Mouse (Mus musculus) heart, postnatal 25 days (tissue): Measurements from ENCODE around the gene Bcar3. TPM values are rescaled to one million over a fixed set of nuclear protein-coding genes. Genes with fewer than 3 reads are reported as not detected.

Source experiments
- DNase-seq: peaks from one replicate; pipeline ENCODE4 v3.0.0; 2022; ENCODE audit warnings: low spot score
- intact Hi-C: fragments of 180-260 bp; cut with DNase I; formaldehyde crosslinking; loops from one replicate; pipeline ENCODE4 v1.15.1; 2025
- total RNA-seq, 2 experiments: library from RNA; stranded (reverse); gene quantifications; 2 replicates each; pipeline ENCODE4 v1.2.3; 2021

Bcar3 gene
- total RNA-seq, 2 experiments from 2014 or later, result 6.4 to 7.2 TPM

GRCm38 (mm10) chr3:122488051-122488754 is 194.3 kb downstream of the Bcar3 start:
- intact Hi-C loops, result no loop called here
- DNase-seq, result no peak

- intact Hi-C loops, result no loop called here
- DNase-seq, result no peak
These were observed 196.6 kb downstream of the Bcar3 start for GRCm38 (mm10) chr3:122490574-122490973.

- intact Hi-C loops, result no loop called here
- DNase-seq, result no peak
These were observed 198.1 kb downstream of the Bcar3 start for GRCm38 (mm10) chr3:122492006-122492405.

DNA sequence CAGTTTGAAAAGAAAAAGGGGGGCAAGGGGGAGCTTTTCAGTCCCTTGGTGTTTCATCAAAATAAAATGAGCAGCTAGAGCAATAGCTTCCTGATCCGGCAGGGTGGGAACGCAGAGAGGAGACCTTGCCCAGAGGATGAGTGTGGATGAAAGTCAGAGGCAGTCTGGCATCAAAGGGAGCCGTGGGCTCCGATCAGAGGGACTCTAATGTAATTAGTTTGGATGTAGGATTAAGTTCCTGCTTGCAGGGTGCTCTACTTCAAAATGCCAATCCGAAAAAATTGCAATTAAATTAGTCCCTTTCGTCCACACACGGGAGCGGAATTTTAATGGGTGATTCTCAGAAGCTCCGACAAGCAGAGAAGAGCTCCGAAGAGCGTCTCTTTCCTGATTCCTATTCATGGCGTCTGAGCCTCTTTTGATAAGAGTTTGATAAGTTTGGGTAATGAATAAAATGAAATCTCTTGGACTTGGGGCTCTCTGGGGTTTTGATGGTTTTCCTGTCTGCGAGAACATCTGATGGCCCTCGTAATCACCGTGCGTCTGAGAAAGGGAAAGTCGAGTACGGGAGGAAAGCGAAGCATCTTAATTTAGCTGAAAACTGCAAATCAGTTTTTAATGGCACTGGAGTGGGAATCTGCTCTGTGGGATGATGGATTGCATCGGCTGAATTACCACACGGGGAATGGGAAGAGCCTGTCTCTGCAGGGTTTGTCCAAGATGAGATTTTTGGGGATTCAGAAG is 199.1 kb downstream of the Bcar3 start:
- DNase-seq, result no peak
- intact Hi-C loops, result no loop called here

DNA sequence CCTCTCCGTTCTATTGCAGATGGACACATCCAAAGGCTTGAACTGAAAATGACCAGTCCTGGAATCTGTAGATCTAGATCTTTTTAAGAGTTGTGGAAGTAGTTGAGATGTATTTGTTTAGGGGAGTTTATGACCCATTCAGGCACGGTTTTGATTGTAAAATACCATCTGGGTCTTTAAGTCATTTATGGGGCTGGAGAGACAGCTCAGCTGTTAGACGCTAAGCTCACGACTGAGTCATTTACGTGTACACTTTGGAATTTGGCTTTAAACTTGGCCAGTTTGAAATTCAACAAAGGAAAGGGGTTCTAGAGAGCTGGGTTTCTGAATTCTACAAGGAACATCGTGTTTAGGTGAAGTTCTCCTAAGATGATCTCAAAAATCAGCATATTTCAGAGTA is 200.8 kb downstream of the Bcar3 start:
- intact Hi-C loops, result no loop called here

GRCm38 (mm10) chr3:122497871-122498270 is 203.9 kb downstream of the Bcar3 start:
- intact Hi-C loops, result no loop called here
- DNase-seq, result no peak

More for the DNA sequence above, 200.8 kb downstream of the Bcar3 start:
- no peak for DNase-seq

GRCm38 (mm10) chr3:122498528-122498927 is 204.6 kb downstream of the Bcar3 start:
- no peak for DNase-seq
- intact Hi-C loops, result no loop called here

DNA sequence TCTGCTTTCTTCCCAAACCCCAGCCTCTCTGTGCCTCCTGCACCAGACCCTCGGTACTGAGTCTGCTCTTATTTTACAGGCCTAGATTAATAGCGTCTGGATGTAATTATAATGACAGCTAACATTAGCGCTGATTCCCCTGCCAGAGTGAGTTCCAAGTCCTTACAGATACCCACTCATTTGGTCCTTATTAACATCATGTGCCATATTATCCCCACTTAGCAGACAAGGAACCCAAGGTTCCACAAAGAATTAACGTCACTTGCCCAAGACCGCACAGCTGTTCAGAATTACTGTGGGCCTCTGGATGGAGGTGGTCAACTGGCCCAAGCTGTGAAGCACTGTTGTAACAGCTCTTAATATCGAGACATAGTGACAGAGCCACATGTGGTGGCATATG is 205.7 kb downstream of the Bcar3 start:
- no peak for DNase-seq
- intact Hi-C loops, result loop anchor here (10.0 kb wide), 2 partner anchors 225 to 285 kb away; partner anchors contain the start of gene Pde5a

DNA sequence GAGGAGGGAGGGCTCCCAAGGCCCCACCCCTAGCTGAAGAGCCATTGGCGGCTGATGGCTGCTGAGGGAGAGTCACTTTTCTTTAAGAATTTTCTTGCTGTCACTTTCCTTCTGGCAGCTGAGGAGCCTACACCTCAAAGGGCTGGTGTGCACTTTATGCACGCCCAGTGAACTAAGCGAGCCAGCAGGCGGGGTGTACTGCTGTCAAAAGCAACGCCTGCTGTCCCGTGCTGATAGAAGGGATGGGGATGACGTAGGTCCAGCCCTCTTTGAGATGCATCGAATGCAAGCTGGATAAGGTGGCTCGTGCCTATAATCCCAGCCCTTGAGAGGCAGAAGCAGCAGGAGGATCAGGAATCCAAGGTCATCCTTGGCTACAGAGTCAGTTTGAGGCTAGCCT is 207.0 kb downstream of the Bcar3 start:
- DNase-seq, result no peak
- intact Hi-C loops, result loop anchor here (10.0 kb wide), 2 partner anchors 224 to 284 kb away; partner anchors contain the start of gene Pde5a

DNA sequence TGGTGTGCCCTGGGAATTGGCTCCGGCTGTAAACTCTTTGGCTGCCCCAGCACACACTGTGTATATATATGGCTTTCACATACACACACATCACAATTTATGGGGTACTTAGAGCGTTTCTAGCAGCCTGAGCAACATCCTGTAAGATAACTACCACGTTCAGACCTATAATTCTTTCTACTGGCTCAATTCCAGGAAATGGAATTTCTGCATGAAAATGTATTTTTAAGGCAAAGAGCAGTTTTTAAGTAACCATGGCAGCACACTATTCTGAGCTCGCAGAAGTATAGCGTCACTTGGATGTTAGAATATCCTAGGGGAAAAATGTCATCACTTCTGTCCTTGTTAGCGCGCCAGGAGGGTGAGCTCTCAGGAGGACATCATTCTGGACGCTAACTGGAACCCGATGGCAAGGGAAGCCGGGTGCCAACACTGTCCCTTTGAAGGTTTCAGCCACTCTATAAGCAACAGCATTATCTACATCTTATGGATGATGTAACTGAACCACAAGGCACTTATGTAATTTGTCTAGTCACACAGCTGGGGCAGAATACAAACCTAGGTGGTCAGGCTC is 212.5 kb downstream of the Bcar3 start:
- intact Hi-C loops, result loop anchor here (10.0 kb wide), 2 partner anchors 218 to 278 kb away; partner anchors contain the start of gene Pde5a
- DNase-seq, result no peak

GRCm38 (mm10) chr3:122507826-122508225 is 213.9 kb downstream of the Bcar3 start:
- intact Hi-C loops, result loop anchor here (2.0 to 10.0 kb wide), 3 partner anchors 131 to 277 kb away; partner anchors contain the start of gene Pde5a

DNA sequence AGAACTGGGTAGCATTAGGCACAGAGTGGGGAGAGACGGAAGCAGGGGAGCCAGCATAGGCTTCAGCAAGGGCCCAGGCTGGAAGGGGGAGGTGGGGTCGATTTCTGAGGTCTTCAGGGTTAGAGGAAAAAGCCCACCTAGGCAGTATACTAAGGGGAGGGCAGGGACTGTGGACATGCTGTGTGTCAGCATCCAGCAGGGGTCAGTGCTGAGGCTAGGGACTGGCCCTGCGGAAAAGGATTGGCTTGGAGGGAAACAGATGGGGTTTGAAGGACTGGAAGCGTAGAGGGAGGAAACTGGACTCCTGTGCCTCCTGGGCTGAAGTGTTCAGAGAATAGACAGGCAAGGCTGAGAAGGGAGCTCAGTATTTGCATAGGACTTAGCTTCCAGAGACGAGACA is 215.1 kb downstream of the Bcar3 start:
- intact Hi-C loops, result loop anchor here (2.0 to 10.0 kb wide), 3 partner anchors 130 to 276 kb away; partner anchors contain the start of gene Pde5a
- DNase-seq, result peak; percentile 25

More at GRCm38 (mm10) chr3:122507826-122508225, 213.9 kb downstream of the Bcar3 start:
- DNase-seq, result no peak

DNA sequence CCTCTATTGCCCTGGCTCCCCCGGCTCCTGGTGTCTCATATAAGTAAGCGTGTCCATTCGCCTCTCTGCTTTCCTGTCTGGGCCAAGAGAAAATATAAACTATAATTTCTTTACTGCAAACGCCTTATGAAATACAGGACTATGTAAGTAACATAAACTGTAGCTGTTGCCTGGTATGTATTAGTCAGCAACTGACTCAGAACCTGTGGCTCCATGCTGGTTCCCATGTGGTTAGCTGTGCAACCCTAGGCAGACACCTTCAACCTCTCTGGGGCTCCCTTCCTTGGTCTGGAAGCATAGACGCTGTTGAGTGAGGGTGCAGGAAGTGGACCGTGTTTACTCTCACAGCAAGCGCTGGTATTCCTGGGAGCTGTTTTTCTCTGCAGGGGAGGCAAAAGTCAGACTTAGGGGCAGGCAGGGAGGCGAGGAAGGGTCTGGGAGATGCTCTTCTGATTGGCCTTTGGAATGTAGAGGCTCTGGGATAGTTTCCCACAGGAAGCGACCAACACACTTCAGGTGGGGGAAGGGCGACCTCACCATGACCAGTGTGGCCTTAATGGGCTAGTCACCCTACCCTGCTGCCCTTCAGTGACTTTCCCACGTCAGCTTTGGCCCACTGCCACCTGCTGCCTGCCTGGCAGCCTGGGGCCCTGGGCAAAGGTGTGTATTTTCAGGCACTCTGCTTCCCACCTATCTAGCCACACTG is 215.8 kb downstream of the Bcar3 start:
- intact Hi-C loops, result loop anchor here (2.0 to 10.0 kb wide), 4 partner anchors 108 to 275 kb away; partner anchors contain the start of genes Fnbp1l and Pde5a
- no peak for DNase-seq

DNA sequence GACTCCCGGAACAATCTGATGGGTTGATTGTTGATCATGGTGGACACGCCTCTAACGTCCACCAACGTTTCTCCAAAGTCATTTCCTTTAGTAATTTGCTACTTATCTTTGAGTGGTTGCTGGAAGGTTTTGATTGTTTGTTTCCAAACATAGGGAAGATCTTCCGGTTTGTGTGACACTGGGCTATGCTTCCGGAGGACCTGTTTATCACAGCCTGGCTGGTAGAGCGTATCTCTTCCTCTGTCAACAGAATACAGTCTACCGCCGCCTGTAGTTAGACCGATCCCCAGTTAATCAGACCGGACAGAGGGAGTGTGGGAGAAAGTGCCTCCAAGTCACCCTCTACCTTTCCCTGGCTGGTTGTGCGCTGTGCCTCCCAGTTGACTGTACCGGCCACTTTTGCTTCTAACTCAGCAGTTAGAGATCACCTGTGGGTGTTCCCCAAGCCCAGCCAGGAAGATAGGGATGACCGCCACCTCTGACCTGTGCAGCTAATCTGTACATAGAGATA is 216.4 kb downstream of the Bcar3 start:
- intact Hi-C loops, result loop anchor here (5.0 kb wide), 1 partner anchor 107 kb away; the partner anchor contains the start of gene Fnbp1l
- DNase-seq, result no peak

GRCm38 (mm10) chr3:122510932-122511331 is 217.0 kb downstream of the Bcar3 start:
- DNase-seq, result no peak

GRCm38 (mm10) chr3:122511721-122512619 is 218.0 kb downstream of the Bcar3 start:
- DNase-seq, result no peak
- intact Hi-C loops, result loop anchor here (1.0 to 5.0 kb wide), 2 partner anchors 105 to 125 kb away; partner anchors contain the start of gene Fnbp1l

More at GRCm38 (mm10) chr3:122510932-122511331, 217.0 kb downstream of the Bcar3 start:
- intact Hi-C loops, result loop anchor here (5.0 kb wide), 1 partner anchor 106 kb away; the partner anchor contains the start of gene Fnbp1l

DNA sequence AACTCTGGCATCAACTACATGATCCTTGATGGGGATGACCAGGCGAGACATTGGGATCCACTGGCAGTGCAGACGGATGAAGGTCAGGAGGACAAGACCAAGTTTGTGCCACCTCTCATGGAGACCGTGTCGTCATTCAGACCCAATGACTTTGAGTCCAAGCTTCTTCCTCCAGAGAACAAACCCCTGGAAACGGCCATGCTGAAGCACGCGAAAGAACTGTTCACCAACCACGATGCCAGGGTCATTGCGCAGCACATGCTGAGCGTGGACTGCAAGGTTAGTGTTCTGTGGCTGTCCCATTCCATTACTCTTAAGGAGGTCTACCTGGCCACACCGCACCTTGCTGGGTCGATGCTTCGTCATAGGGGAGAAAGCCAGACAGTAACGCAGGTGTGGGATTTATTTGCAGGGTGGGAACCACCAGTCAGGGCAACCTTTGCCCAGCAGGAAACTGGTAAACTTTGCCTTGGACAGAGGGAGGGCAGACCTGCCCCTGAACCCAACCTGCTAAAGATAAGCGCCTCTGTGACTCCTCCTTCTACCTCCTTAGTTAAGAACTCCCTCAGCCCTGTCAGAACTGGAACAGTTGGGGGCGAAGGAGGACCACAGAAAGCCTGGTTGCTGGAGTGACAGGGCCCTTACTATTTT is 218.9 kb downstream of the Bcar3 start:
- DNase-seq, result no peak
- intact Hi-C loops, result loop anchor here (1.0 to 5.0 kb wide), 2 partner anchors 104 to 124 kb away; partner anchors contain the start of gene Fnbp1l
